In genomic region chr2:111649101-111649500, GRCm38 (mm10) we compare ENCODE assay signal across 13 mouse cellular contexts. TPM values are rescaled to one million over a fixed set of nuclear protein-coding genes. Genes with fewer than 3 reads are reported as not detected.
"Had no signal": no experiment of that assay in that cellular context is flagged by ENCODE, and none has a peak within 500 bp of the region (broad histone marks: within the 10 kb centered on the region; RNA-seq: fewer than 3 reads in every experiment).

TSS of gene Olfr1298 (minus strand) at chr2:111649201.

- H3K4me3 ChIP-seq: neural tube, embryonic 13.5 days; neural tube, embryonic 15.5 days; stomach, embryonic 15.5 days had no signal

- H3K27me3 ChIP-seq: neural tube, embryonic 13.5 days; neural tube, embryonic 15.5 days; stomach, embryonic 15.5 days had no signal

- H3K9me3 ChIP-seq: neural tube, embryonic 13.5 days; neural tube, embryonic 15.5 days; stomach, embryonic 15.5 days had no signal

- H3K4me1 ChIP-seq: neural tube, embryonic 13.5 days; neural tube, embryonic 15.5 days; stomach, embryonic 15.5 days had no signal

- H3K36me3 ChIP-seq: neural tube, embryonic 13.5 days; neural tube, embryonic 15.5 days; stomach, embryonic 15.5 days had no signal

RNA-seq across cellular contexts. Expression of gene Olfr1298, which starts in this region (rescaled TPM):
- polyA plus RNA-seq: neural tube, embryonic 13.5 days; neural tube, embryonic 14.5 days; neural tube, embryonic 15.5 days; small intestine, adult 2 months; spleen, adult 2 months; stomach, embryonic 14.5 days; stomach, embryonic 15.5 days; stomach, embryonic 16.5 days; stomach, postnatal 0 days; testis, adult 2 months; thymus, adult 2 months; thymus, postnatal 0 days; urinary bladder, adult 2 months had no signal
